Mouse (Mus musculus): ENCODE results near the gene Ppp1cb.
"Not testable (repeated sequence)": the region's sequence is repeated elsewhere in the genome, so short reads cannot be mapped to it uniquely, and the experiment has no call there.

DNA sequence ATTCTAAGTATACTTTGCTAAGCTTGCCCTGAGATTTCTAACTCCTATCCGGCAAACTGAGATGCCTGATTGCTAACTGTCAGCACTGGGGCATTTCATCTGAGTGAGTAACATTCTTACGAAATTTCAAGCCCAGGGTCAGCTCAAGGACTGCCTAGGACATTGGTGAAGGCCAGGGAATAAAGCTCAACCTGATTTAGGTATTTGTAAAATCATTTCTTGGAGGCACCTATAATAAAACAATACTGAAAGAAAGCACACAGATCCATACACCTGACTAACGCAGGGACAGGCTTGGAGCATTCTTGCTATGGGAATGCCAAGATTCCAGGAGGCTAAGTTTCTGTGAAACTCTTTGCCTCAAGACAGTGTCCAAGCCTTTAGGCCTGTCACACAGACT lies 24.3 kb upstream of the Ppp1cb start:
- not testable (repeated sequence) for TF ChIP-seq CTCF (IDR thresholded peaks at IDR 0.05; ENCODE audit: low read depth, low read length); EP300 (IDR thresholded peaks at IDR 0.05; ENCODE audit: insufficient read depth, low read depth, low read length); POLR2A (IDR thresholded peaks at IDR 0.05; ENCODE audit: insufficient read depth, low read length)

All from ES-Bruce4 (cell line).